Mouse (Mus musculus) lung, adult 2 months (tissue): ENCODE measurements at regions not wholly inside any gene's neighbourhood (a gene's known extent, or its start where the extent isn't known, plus 50 kb on each side); places are given as distances from the start of the nearest gene placed in this dataset.

Source experiments
- DNase-seq: peaks from one replicate; pipeline ENCODE4 v3.0.0; 2022
- H3K4me1 ChIP-seq: fragments of 200-500 bp; 2 replicates; pipeline ENCODE4 v1.6.1; 2011; ENCODE audit warnings: low read length; ENCODE audit not compliant: control insufficient read depth, insufficient read depth
- H3K4me3 ChIP-seq: fragments of 200-500 bp; replicated peaks from 2 replicates; pipeline ENCODE3; 2011; ENCODE audit warnings: low read depth, mild to moderate bottlenecking, control low read depth, low read length; ENCODE audit errors: extremely low read depth
- CTCF ChIP-seq: fragments of 200-500 bp; IDR thresholded peaks from 2 replicates; pipeline ENCODE4 v1.5.1; 2011; ENCODE audit warnings: mild to moderate bottlenecking, low read length, control low read depth; ENCODE audit not compliant: insufficient read depth
- POLR2A ChIP-seq: fragments of 200-500 bp; IDR thresholded peaks from 2 replicates; pipeline ENCODE4 v1.6.1; 2011; ENCODE audit warnings: low read depth, mild to moderate bottlenecking, control low read depth, low read length, borderline replicate concordance; ENCODE audit errors: extremely low read depth
- WGBS: fragments of 180-500 bp; shearing (Covaris S2); methylation state at CpG from one replicate; pipeline ENCODE4 v1.1.7; 2018; 5-methylcytosine and 5-hydroxymethylcytosine counted together

GRCm38 (mm10) chr1:52362976-52363375 lies 129.9 kb upstream of the Gls start:
- Histone ChIP-seq H3K4me1 (no peaks in the 10 kb centered on the region), H3K4me3 (no peak overlapping the region)
- TF ChIP-seq POLR2A (no peak), CTCF (no peak)
- no peak for DNase-seq

DNA sequence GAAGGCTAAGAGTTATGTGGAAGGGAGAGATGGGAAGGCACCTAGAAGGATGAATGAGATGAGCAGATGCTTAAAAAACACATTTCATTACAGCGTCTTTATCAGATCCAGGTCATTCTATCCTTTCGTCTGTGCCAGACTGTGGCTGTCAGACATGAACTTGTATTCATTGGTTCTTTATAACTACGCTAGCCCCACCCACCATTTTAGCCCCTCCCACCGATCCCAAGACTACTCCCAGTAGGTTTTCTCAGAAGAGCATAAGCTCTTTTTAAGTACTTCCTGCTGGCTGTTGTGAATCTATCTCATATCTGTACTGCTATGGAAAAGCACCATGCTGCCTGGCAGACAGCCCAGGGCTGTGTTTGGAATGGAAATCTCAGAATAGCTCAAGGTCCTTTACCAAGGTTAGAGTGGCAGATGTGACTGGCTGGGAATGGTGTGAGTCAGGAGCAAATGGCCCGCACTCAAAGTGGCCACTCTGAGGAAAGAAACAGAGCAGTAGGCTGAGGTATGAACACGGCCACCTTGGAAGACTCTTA lies 121.1 kb upstream of the Gls start:
- WGBS: 67% methylated on average over 6 of the region's 6 CpGs
- no peaks in the 10 kb centered on the region for H3K4me1 ChIP-seq
- DNase-seq: peak; percentile 31

GRCm38 (mm10) chr1:52342127-52342526 lies 109.1 kb upstream of the Gls start:
- 73% methylated on average over 2 of the region's 2 CpGs for WGBS

More for the DNA sequence above, 121.1 kb upstream of the Gls start:
- TF ChIP-seq CTCF (no peak), POLR2A (no peak)
- H3K4me3 ChIP-seq: no peak overlapping the region

DNA sequence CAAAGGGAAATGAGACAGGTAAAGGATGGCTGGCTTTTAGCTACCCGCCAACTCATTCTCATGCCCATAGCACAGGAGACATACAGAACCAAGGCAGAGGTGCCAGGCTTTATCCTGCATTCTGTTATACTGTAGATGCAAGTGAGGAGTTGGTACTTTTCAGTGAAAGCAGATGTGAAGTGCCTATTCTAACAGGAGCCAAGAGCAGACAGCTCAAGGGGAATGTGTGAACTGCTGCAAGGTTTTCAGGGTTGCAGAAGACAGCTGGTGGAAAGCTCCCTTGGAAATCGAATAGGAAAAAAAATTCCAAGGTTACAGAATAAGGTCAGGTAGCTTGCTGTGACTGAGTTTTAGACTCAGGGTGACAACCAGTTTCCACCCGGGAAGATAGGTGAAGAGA lies 105.7 kb upstream of the Gls start:
- WGBS: 71% methylated on average over 3 of the region's 3 CpGs
- no peak for DNase-seq
- no peaks in the 10 kb centered on the region for H3K4me1 ChIP-seq
- H3K4me3 ChIP-seq: no peak overlapping the region
- TF ChIP-seq POLR2A: no peak
- no peak for TF ChIP-seq CTCF

More at GRCm38 (mm10) chr1:52342127-52342526, 109.1 kb upstream of the Gls start:
- H3K4me3 ChIP-seq: no peak overlapping the region
- DNase-seq: no peak
- TF ChIP-seq CTCF (no peak), POLR2A (no peak)
- no peaks in the 10 kb centered on the region for H3K4me1 ChIP-seq

GRCm38 (mm10) chr1:52338243-52338642 lies 105.2 kb upstream of the Gls start:
- WGBS: 72% methylated on average over 6 of the region's 6 CpGs
- Histone ChIP-seq H3K4me3 (no peak overlapping the region), H3K4me1 (no peaks in the 10 kb centered on the region)
- TF ChIP-seq CTCF: no peak
- no peak for DNase-seq

DNA sequence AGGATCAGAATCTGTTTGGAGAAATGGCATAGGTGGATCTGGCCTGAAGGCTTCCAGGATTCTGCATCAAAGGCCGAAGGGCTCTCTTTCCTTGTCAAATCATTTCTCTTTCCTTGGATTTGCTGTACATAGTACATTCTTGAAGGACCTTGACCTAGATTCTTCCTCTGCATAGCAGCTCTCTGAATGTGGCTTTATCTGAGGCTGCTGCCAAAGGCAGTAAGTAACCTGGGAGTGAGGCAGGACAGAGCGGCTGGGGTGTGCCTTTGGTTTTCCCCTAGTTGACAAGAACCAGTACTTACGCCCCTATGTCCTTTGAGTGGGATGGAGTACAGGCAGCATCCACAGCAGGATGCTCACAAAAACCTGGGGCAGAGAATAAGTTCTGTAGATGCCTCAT lies 103.7 kb upstream of the Gls start:
- WGBS: 91% methylated on average over 3 of the region's 3 CpGs
- no peak for TF ChIP-seq CTCF
- TF ChIP-seq POLR2A: no peak
- DNase-seq: no peak
- Histone ChIP-seq H3K4me1 (no peaks in the 10 kb centered on the region), H3K4me3 (no peak overlapping the region)

- 77% methylated on average over 12 of the region's 12 CpGs for WGBS
- TF ChIP-seq POLR2A (no peak), CTCF (no peak)
- Histone ChIP-seq H3K4me3 (no peak overlapping the region), H3K4me1 (no peaks in the 10 kb centered on the region)
- DNase-seq: no peak
Measured at GRCm38 (mm10) chr1:52332013-52332412, 99.0 kb upstream of the Gls start.

DNA sequence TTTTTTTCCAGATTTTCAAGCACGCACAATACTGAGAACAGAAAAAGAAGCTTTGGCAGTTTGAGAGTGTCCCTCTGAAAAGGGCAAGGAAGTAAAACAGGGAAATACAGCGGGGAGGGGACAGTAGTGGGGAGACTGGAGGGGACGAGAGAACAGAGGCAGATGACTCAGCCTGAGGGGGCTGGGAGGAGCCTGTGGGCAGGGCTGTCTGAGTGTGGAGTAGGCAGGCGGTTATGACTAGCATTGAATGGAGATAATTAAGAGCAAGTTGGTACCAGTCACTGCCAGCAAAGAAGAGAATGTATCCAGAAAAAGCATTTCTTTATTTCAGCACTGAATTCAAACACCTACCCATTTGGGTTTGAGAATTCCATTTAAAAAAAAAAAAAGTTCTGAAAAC lies 98.4 kb upstream of the Gls start:
- no peak for TF ChIP-seq CTCF
- TF ChIP-seq POLR2A: no peak
- H3K4me1 ChIP-seq: no peaks in the 10 kb centered on the region
- no peak for DNase-seq
- H3K4me3 ChIP-seq: no peak overlapping the region
- WGBS: 40% methylated on average over 4 of the region's 4 CpGs

GRCm38 (mm10) chr1:52330496-52330895 lies 97.5 kb upstream of the Gls start:
- Histone ChIP-seq H3K4me3 (no peak overlapping the region), H3K4me1 (no peaks in the 10 kb centered on the region)
- TF ChIP-seq POLR2A: no peak
- no peak for TF ChIP-seq CTCF
- 85% methylated on average over 6 of the region's 6 CpGs for WGBS
- DNase-seq: no peak

DNA sequence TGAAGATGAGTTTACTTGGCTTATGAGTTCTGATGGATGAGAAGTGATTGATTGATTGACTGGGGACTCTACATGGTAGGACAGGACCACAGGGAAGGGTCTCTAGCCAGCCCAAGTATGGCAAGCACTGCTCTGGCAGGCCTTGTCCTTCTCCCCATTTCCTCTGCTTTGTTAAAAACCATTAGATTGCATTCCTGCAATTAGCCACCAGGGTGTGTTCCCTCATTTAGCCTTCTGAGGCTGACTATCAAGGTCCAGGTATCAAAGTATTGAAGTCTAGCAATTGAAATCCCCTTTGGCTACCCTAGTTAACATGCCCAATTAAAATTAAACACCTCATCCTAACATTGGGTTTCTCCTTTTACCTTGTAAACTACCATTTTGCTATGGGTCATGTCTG lies 95.5 kb upstream of the Gls start:
- Histone ChIP-seq H3K4me1 (no peaks in the 10 kb centered on the region), H3K4me3 (no peak overlapping the region)
- no peak for DNase-seq
- TF ChIP-seq CTCF: no peak
- TF ChIP-seq POLR2A: no peak

DNA sequence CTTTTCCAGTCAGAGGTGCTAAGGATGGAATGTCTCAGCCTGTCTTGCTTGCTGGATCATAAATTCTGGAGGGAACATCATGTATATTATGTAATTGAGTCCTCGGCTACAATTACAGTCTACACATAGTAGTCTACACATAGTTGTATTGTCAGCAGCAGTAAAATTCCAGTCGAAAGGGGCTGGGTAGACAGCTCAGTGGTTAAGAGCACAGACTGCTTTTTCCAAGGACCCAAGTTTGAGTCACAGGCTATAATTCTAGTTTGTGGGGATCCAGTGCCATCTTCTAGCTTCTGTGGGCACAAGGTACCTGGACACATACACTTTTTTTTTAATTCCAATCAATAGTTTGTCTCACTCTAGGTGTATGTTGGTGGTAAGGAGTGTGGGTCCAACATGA lies 91.3 kb upstream of the Gls start:
- 90% methylated on average over 2 of the region's 2 CpGs for WGBS
- no peaks in the 10 kb centered on the region for H3K4me1 ChIP-seq
- TF ChIP-seq POLR2A: no peak
- no peak for TF ChIP-seq CTCF
- DNase-seq: no peak
- H3K4me3 ChIP-seq: no peak overlapping the region
